Mouse (Mus musculus) myocyte (in vitro differentiated cells): ENCODE measurements around the gene Ccl26. TPM values are rescaled to one million over a fixed set of nuclear protein-coding genes. Genes with fewer than 3 reads are reported as not detected.

ENCODE experiments used
- H3K27me3 ChIP-seq: one replicate; pipeline ENCODE4 v1.6.1; 2011; ENCODE audit not compliant: control insufficient read depth, insufficient read depth, insufficient read length
- H3K36me3 ChIP-seq: one replicate; pipeline ENCODE4 v1.6.1; 2011; ENCODE audit not compliant: control insufficient read depth, insufficient read depth
- H3K4me2 ChIP-seq: one replicate; pipeline ENCODE4 v1.6.1; 2011; ENCODE audit warnings: low read depth, control low read depth
- H3K4me3 ChIP-seq: one replicate; pipeline ENCODE4 v1.5.1; 2011; ENCODE audit warnings: mild to moderate bottlenecking, control low read depth, moderate library complexity
- H3K79me2 ChIP-seq: one replicate; pipeline ENCODE4 v1.6.1; 2011; ENCODE audit not compliant: control insufficient read depth, insufficient read depth
- H3ac ChIP-seq: one replicate; pipeline ENCODE4 v1.6.1; 2011; ENCODE audit not compliant: control insufficient read depth, insufficient read length
- CEBPB ChIP-seq: IDR thresholded peaks from 2 replicates; pipeline ENCODE4 v1.6.1; 2011; ENCODE audit warnings: mild to moderate bottlenecking, moderate library complexity; ENCODE audit not compliant: poor library complexity, insufficient read depth, severe bottlenecking
- E2F4 ChIP-seq: IDR thresholded peaks from one replicate; pipeline ENCODE4 v1.6.1; 2011; ENCODE audit warnings: mild to moderate bottlenecking, control low read depth, moderate library complexity; ENCODE audit not compliant: insufficient read depth
- MAX ChIP-seq: IDR thresholded peaks from one replicate; pipeline ENCODE4 v1.6.1; 2011; ENCODE audit warnings: low read depth, mild to moderate bottlenecking, control low read depth
- MYOD1 ChIP-seq, 3 experiments: IDR thresholded peaks; one replicate each; pipeline ENCODE4 v1.6.1; 2011; ENCODE audit warnings: control low read depth in 2 of 3, low read depth in 2 of 3, mild to moderate bottlenecking in 2 of 3, moderate library complexity in 1 of 3; ENCODE audit not compliant: insufficient read length in 2 of 3, control insufficient read depth in 1 of 3
- MYOG ChIP-seq, 3 experiments: IDR thresholded peaks; one replicate each; pipeline ENCODE4 v1.6.1; 2011; ENCODE audit warnings: control low read depth in 2 of 3, low read depth in 2 of 3, mild to moderate bottlenecking in 2 of 3; ENCODE audit not compliant: insufficient read length in 2 of 3, control insufficient read depth in 1 of 3, insufficient read depth in 1 of 3
- POLR2A ChIP-seq: IDR thresholded peaks from one replicate; pipeline ENCODE4 v1.6.1; 2011; ENCODE audit warnings: low read depth, mild to moderate bottlenecking, control low read depth, moderate library complexity; ENCODE audit not compliant: insufficient read length
- POLR2AphosphoS2 ChIP-seq: IDR thresholded peaks from one replicate; pipeline ENCODE4 v1.6.1; 2011; ENCODE audit warnings: low read depth, control low read depth; ENCODE audit not compliant: insufficient read length
- REST ChIP-seq: IDR thresholded peaks from one replicate; pipeline ENCODE4 v1.6.1; 2011; ENCODE audit warnings: mild to moderate bottlenecking, control low read depth, moderate library complexity; ENCODE audit not compliant: insufficient read depth, insufficient read length
- SRF ChIP-seq: IDR thresholded peaks from one replicate; pipeline ENCODE4 v1.6.1; 2011; ENCODE audit warnings: low read depth; ENCODE audit not compliant: control insufficient read depth, insufficient read length
- TCF12 ChIP-seq: IDR thresholded peaks from one replicate; pipeline ENCODE4 v1.6.1; 2011; ENCODE audit warnings: mild to moderate bottlenecking, control low read depth; ENCODE audit not compliant: poor library complexity, insufficient read depth, severe bottlenecking
- TCF3 ChIP-seq: IDR thresholded peaks from one replicate; pipeline ENCODE4 v1.6.1; 2011; ENCODE audit warnings: low read depth, control low read depth; ENCODE audit not compliant: insufficient read length
- USF1 ChIP-seq: IDR thresholded peaks from one replicate; pipeline ENCODE4 v1.6.1; 2011; ENCODE audit warnings: low read depth, mild to moderate bottlenecking, control low read depth, moderate library complexity
- polyA plus RNA-seq: library from polyadenylated mRNA; unstranded; fragments of >200 nt; fragmentation: generic; extraction: Trizol; gene quantifications from one replicate; pipeline ENCODE4 v1.2.1, GENCODE M21; 2012; ENCODE audit warnings: missing spikeins

The Ccl26 gene
- polyA plus RNA-seq, 1 experiment, result not detected

DNA sequence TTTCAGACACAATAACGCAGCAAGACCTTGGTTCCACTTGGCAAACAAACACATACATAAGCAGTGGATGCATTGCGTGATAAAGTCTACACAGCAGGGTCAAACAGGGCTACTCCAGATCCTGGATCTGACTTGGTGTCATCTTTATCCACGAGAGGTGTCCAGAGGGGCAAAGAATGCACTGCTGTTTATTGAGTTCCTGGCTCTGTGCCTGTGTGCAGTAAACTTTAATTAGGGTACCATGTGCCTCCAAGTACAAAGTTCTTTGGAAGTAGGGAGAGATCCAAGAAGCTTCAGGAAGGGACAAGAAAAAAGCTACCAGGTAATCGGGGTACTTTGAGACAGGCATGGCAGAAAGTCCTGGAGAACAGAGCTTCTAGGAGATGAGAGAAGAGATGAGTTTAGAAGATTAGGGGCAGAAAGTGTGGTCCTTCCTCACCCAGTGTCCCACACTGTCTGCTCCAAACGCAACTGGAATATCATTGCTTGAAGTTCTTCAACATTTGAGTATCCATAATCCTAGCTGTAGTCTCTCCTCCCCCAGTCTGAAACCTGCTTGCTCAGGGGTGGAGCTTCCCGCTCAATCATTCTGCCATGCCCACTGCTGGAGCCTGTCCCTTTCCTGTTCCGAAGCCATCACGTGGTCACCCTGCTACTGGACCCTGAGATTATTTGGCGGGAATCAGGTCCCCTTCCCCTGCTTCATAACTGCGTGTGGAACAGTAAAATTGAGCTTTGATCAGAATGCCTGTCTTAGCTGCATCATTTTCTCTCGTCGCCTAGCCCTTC is 26.8 kb upstream of the Ccl26 start:
- H3ac ChIP-seq, result no peak overlapping the region
- no peak for TF ChIP-seq E2F4
- peaks cover 1% of the 10 kb centered on the region for H3K27me3 ChIP-seq
- no peaks in the 10 kb centered on the region for H3K79me2 ChIP-seq
- no peak overlapping the region for H3K4me3 ChIP-seq
- no peak overlapping the region for H3K4me2 ChIP-seq
- no peaks in the 10 kb centered on the region for H3K36me3 ChIP-seq

GRCm38 (mm10) chr5:135587764-135588163 is 24.4 kb upstream of the Ccl26 start:
- Histone ChIP-seq H3K79me2 (no peaks in the 10 kb centered on the region), H3K36me3 (no peaks in the 10 kb centered on the region), H3K4me3 (no peak overlapping the region), H3K27me3 (no peaks in the 10 kb centered on the region), H3ac (no peak overlapping the region), H3K4me2 (no peak overlapping the region)
- TF ChIP-seq MYOG (IDR thresholded peaks at IDR 0.05; ENCODE audit: control insufficient read depth in 1 of 3, insufficient read depth in 1 of 3, insufficient read length in 2 of 3, low read depth in 2 of 3) (peak in 2 of 3 experiments; percentile 32 to 35), SRF (no peak), MYOD1 (IDR thresholded peaks at IDR 0.05; ENCODE audit: control insufficient read depth in 1 of 3, insufficient read length in 2 of 3, low read depth in 2 of 3) (peak in 2 of 3 experiments; percentile 40 to 69)

DNA sequence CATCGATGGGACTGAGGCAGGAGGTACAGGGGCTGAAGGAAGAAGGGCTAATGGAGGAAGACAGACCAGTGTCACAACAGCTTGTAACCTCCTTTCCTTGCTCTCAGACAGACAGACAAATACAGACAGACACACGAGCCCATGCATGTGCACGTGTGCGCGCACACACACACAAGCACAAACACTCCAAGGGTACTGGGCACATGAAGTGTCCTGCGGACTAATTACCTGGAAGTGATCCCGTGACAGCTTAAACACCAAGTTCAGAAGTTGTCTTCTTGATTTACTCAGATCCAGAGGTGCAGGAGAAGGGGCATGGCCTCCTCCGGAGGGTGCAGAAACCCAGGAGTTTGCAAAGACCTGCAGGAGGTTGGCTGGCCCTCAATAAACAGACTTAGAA is 22.3 kb upstream of the Ccl26 start:
- no peaks in the 10 kb centered on the region for H3K79me2 ChIP-seq
- no peak overlapping the region for H3K4me2 ChIP-seq
- no peaks in the 10 kb centered on the region for H3K36me3 ChIP-seq
- H3K27me3 ChIP-seq, result no peaks in the 10 kb centered on the region
- TF ChIP-seq POLR2AphosphoS2 (no peak), MYOD1 (IDR thresholded peaks at IDR 0.05; ENCODE audit: control insufficient read depth in 1 of 3, insufficient read length in 2 of 3, low read depth in 2 of 3) (no peak), REST (no peak), TCF12 (no peak), E2F4 (no peak), USF1 (no peak)
- no peak overlapping the region for H3ac ChIP-seq
- H3K4me3 ChIP-seq, result no peak overlapping the region

DNA sequence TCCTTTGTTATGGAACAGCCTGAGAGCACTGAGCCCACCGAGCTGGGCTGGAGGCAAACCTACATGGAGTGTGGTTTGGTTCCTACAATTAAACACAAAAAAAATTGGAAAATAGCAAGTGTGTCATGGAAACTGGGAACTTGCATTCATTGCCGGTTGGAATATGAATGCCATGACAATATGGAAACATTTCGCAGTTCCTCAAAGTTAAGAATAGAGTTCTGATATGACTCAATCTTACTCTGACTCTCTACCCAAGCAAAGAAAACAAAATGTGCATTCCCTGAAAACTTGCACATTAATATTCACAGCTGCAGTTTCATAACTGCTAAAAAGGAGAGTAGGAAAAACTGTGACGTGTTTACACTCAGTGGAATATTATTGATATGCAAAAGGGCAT is 19.0 kb upstream of the Ccl26 start:
- no peak for TF ChIP-seq E2F4
- TF ChIP-seq POLR2A, result no peak
- no peak for TF ChIP-seq TCF12
- no peak for TF ChIP-seq USF1
- no peak for TF ChIP-seq MYOG (IDR thresholded peaks at IDR 0.05; ENCODE audit: control insufficient read depth in 1 of 3, insufficient read depth in 1 of 3, insufficient read length in 2 of 3, low read depth in 2 of 3)
- TF ChIP-seq CEBPB, result no peak
- no peak for TF ChIP-seq POLR2AphosphoS2
- TF ChIP-seq MAX, result no peak
- TF ChIP-seq REST, result no peak
- no peak for TF ChIP-seq TCF3
- TF ChIP-seq SRF, result no peak
- Histone ChIP-seq H3K4me2 (no peak overlapping the region), H3K27me3 (no peaks in the 10 kb centered on the region), H3K4me3 (no peak overlapping the region), H3K36me3 (no peaks in the 10 kb centered on the region), H3K79me2 (no peaks in the 10 kb centered on the region), H3ac (no peak overlapping the region)

DNA sequence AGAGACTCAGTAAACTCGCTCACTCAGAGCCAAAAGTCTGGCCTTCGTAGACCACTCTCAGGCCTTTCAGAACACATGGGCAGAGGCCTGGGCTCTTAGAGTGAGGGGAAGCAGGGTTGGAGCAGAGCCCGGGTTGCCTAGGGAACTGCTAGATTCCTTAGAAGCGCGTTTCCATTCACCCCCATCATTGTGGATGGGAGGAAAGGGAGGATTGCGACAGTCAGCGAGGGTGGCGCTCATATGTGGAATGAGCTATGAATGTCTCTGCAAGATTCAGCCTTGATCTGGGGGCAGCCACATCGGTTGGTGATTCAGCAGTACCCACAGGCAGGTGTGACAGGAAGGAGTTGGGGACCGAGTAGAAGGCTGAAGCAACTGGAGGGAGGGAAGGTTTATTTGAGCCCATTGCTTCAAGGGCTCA is 16.0 kb upstream of the Ccl26 start:
- no peaks in the 10 kb centered on the region for H3K79me2 ChIP-seq
- H3K4me2 ChIP-seq, result no peak overlapping the region
- H3K27me3 ChIP-seq, result peaks cover 3% of the 10 kb centered on the region
- no peak for TF ChIP-seq SRF
- no peak for TF ChIP-seq REST
- TF ChIP-seq E2F4, result no peak
- TF ChIP-seq CEBPB, result no peak
- TF ChIP-seq USF1, result no peak
- TF ChIP-seq POLR2AphosphoS2, result no peak
- no peak for TF ChIP-seq POLR2A
- TF ChIP-seq MAX, result no peak
- TF ChIP-seq MYOG (IDR thresholded peaks at IDR 0.05; ENCODE audit: control insufficient read depth in 1 of 3, insufficient read depth in 1 of 3, insufficient read length in 2 of 3, low read depth in 2 of 3), result no peak
- TF ChIP-seq TCF12, result no peak
- no peak for TF ChIP-seq MYOD1 (IDR thresholded peaks at IDR 0.05; ENCODE audit: control insufficient read depth in 1 of 3, insufficient read length in 2 of 3, low read depth in 2 of 3)
- no peak for TF ChIP-seq TCF3
- H3ac ChIP-seq, result no peak overlapping the region
- H3K36me3 ChIP-seq, result no peaks in the 10 kb centered on the region
- H3K4me3 ChIP-seq, result no peak overlapping the region
